Mouse (Mus musculus) intestine, embryonic 14.5 days (tissue): ENCODE measurements at regions not wholly inside any gene's neighbourhood (a gene's known extent, or its start where the extent isn't known, plus 50 kb on each side); places are given as distances from the start of the nearest gene placed in this dataset.

Experiments used
- ATAC-seq: fragments of 200-750 bp; cut with Nextera tagmentation; replicated peaks from 2 replicates; pipeline ENCODE4 v1.8.0; 2017; ENCODE audit warnings: low read depth, moderate number of reproducible peaks, moderate TSS enrichment, moderate library complexity; ENCODE audit not compliant: low FRiP score, low TSS enrichment
- DNase-seq: peaks from one replicate; pipeline ENCODE4 v3.0.0-alpha.2; 2018; ENCODE audit warnings: low spot score
- H3K27ac ChIP-seq: fragments of 300-500 bp; sonication (generic); 2 replicates; pipeline ENCODE4 v1.5.1; 2014; ENCODE audit warnings: low read depth, mild to moderate bottlenecking, control low read depth
- H3K27me3 ChIP-seq: fragments of 300-500 bp; sonication (generic); replicated peaks from 2 replicates; pipeline ENCODE4 v1.6.1; 2014; ENCODE audit warnings: low read length, control low read depth; ENCODE audit not compliant: control insufficient read depth, insufficient read depth
- H3K36me3 ChIP-seq: fragments of 300-500 bp; sonication (generic); 2 replicates; pipeline ENCODE4 v1.6.1; 2014; ENCODE audit warnings: low read length, control low read depth; ENCODE audit not compliant: control insufficient read depth, insufficient read depth
- H3K4me1 ChIP-seq: fragments of 300-500 bp; sonication (generic); replicated peaks from 2 replicates; pipeline ENCODE4 v1.6.1; 2014; ENCODE audit warnings: low read length, control low read depth, mixed read lengths; ENCODE audit not compliant: control insufficient read depth, insufficient read depth
- H3K4me2 ChIP-seq: fragments of 300-500 bp; sonication (generic); 2 replicates; pipeline ENCODE4 v1.6.1; 2014; ENCODE audit warnings: low read length
- H3K4me3 ChIP-seq: fragments of 300-500 bp; sonication (generic); 2 replicates; pipeline ENCODE4 v1.5.1; 2014; ENCODE audit warnings: low read depth, low read length, control low read depth, mixed read lengths
- H3K9ac ChIP-seq: fragments of 300-500 bp; sonication (generic); 2 replicates; pipeline ENCODE4 v1.6.1; 2014; ENCODE audit warnings: mild to moderate bottlenecking, low read length
- H3K9me3 ChIP-seq: fragments of 300-500 bp; sonication (generic); 2 replicates; pipeline ENCODE4 v1.6.1; 2016; ENCODE audit warnings: low read length, control low read depth; ENCODE audit not compliant: control insufficient read depth
- WGBS: fragments of 180-500 bp; shearing (Covaris S2); extraction: QIAGEN DNeasy Blood & Tissue Kit; methylation state at CpG from one replicate; pipeline ENCODE4 v1.1.7; 2014; 5-methylcytosine and 5-hydroxymethylcytosine counted together

DNA sequence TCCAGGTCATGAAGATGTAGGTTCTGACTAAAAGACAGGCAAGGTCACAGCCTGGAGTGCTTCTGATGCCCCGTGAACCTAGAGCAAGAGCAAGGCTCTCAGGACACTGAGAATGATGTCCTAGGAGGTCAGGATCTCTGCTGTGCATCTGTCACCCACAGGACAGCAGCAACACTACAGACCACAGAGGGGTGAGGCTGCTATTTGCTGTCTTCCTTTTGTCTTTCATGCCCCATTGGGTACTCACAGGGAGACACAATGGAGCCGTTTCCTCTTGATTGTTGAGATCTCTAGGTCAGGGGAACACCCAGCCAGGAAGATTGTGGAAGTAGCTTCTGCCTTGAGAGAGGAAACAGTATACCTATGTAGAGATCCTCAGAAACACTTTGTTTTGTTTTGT lies 339.9 kb downstream of the Mex3b start:
- no peak overlapping the region for H3K9ac ChIP-seq
- 76% methylated on average over 2 of the region's 2 CpGs for WGBS

DNA sequence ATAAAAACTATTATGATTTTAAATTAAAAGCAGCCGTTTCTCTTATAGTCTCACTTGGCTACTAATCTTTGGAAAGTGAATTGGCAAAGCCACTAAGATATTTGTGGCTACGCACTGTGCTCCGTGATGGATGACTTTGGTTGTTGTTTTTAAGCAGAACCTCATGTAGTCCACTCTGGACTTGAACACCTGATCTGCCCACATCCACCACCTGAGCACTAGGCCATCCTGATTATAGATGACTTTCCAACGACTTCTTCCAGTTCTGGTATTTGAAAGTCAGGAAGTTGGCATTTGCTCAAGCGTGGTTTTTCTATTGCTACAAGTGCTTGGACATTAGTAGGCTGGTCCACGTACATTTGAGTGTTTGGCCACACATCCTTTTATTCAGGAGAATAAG lies 344.5 kb downstream of the Mex3b start:
- Histone ChIP-seq H3K4me1 (no peaks in the 10 kb centered on the region), H3K9me3 (no peaks in the 10 kb centered on the region), H3K4me2 (no peak overlapping the region), H3K9ac (no peak overlapping the region), H3K36me3 (no peaks in the 10 kb centered on the region), H3K27me3 (no peaks in the 10 kb centered on the region), H3K4me3 (no peak overlapping the region), H3K27ac (no peak overlapping the region)
- DNase-seq (no peak), ATAC-seq (no peak)
- WGBS: 87% methylated on average over 6 of the region's 6 CpGs

More for the DNA sequence above, 339.9 kb downstream of the Mex3b start:
- Histone ChIP-seq H3K4me3 (no peak overlapping the region), H3K4me1 (peaks cover 7% of the 10 kb centered on the region; the same call in 1 of the 2 replicates), H3K9me3 (no peaks in the 10 kb centered on the region), H3K4me2 (no peak overlapping the region), H3K27me3 (no peaks in the 10 kb centered on the region), H3K36me3 (no peaks in the 10 kb centered on the region), H3K27ac (no peak overlapping the region)
- ATAC-seq (no peak), DNase-seq (no peak)

DNA sequence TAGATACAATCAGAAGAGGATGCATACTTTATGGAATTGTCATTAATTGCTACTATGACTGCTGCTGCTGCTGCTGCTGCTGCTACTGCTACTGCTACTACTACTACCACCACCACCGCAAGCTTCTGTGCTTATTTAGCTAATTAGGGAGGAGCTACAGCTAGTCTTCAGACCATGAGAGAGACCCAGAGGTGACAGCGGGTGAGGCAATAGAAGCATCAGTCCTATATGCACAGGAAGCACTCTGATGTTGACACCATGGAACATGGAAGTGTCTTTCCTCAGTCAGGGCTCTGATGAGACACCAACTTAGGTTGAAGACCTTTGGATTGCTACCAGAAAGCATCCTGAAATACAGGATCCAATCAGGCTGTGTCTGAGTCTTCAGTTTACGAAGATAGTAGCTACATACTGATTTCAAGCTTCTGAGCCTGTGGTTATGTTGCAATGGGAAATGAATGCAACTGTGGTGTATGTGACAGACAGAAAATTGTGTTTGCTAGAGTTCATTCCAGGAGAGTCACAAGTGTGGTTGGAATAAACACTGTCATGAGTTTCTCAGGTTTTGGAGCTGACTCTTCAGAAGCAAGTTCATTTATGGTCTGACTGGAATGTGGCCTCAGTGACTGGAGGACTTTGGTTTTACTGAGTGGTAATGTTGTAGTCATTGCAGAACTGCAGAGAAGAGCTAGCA lies 355.0 kb downstream of the Mex3b start:
- ATAC-seq (no peak), DNase-seq (no peak)
- Histone ChIP-seq H3K9ac (no peak overlapping the region), H3K4me1 (no peaks in the 10 kb centered on the region), H3K4me2 (no peak overlapping the region), H3K27me3 (no peaks in the 10 kb centered on the region), H3K27ac (no peak overlapping the region), H3K4me3 (no peak overlapping the region), H3K36me3 (no peaks in the 10 kb centered on the region), H3K9me3 (no peaks in the 10 kb centered on the region)
- 85% methylated on average over 3 of the region's 3 CpGs for WGBS

DNA sequence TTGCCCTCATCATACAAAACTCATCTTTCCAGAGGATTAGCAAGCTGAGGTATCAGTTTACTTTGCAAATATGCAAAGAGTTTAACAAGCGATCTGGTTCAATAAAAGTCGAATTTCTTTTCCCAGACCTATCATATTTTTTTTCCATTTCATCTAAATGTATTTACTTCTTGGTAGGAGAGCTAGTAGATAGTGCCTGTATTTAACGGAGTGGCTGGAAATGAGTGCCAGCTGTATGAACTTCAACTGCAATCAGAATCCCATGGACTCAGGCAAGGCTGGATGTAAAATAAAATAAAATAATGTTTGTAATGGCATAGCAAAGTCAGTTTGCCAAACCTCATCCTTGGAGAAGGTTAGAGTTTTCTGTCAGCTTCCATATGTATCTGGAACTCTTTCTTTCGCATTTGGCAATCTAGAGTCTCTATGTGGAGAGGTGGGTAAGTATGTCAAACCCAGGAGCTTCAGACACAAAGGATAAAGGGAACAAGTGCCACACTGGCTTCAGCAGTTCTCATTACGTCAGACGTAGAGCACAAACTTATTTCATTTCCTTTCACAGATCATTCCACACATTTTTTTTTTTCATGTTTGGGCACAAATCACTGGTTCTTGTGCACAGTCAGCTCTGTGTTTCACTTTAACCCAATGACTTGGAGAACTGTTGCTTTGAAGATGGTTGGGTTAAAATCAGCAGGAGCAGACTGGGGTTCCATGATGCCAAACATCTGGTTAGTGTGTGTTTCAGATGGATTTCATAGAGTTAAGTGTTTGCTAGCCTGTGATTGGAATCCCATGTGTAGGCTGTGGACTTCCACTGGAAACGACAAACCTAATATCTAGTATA lies 357.2 kb upstream of the Tmc3 start:
- Histone ChIP-seq H3K4me3 (no peak overlapping the region), H3K4me2 (no peak overlapping the region), H3K27me3 (no peaks in the 10 kb centered on the region), H3K9ac (no peak overlapping the region), H3K4me1 (no peaks in the 10 kb centered on the region), H3K36me3 (no peaks in the 10 kb centered on the region), H3K9me3 (0 out of 2 replicates have a peak, but pooled peaks cover 5% of the 10 kb centered on the region), H3K27ac (no peak overlapping the region)
- 74% methylated on average over 7 of the region's 7 CpGs for WGBS
- DNase-seq: no peak
- ATAC-seq: no peak

DNA sequence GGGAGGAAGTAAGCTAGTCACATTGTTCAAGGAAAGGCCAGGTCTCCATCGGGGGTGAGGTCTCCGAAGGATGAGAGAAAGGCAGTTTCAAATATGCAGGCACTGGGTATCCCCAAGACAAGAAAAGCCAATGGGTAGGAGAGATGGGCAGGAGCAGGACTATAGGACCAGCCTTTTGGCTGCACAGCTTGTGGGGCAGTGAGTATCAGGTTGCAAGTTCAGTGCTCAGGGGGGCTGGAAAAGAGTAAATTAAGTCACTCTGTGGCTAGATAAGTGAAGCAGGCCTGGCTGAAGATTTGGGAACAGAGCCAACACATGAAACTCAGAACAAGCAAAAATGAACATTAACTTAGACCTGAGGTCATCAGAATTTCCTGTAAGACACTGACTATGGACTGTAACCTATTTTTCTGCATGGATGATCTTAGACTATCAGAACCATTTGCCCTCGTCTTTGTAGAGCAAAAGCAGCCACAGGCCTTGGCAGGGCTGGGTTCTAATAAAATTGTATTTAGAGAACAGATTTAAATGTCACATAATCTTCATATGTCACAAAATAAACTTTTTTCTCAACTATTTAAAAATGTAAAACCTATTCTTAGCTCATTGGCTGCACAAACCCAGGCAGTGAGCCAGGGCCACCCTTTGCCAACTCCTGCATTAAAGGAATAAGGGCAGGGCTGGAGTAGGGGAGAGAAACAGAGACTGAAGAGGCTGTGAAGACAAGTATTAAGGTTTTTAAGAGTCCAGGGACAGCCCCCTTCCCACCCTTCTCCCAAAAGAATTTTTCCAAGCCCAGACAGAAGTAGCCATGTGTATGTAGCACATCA lies 354.0 kb upstream of the Tmc3 start:
- DNase-seq: no peak

DNA sequence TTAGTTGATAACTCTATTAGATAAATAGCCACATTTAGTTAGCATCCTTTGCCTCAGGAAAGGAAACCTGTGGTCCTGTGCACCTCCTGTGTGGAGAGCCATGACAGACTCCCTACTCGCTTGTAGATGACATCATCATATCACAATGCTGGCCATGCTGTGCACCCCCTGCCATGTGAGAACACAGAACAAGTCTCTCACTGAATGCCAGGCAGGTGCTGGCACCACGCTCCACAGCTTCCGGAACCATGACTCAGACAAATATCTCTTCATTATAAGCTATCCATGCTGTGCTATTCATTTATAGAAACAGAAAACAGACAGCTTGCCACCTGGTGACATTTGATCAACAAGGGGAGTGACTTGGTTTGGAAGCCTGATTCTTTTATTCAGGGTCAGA lies 349.1 kb upstream of the Tmc3 start:
- DNase-seq (no peak), ATAC-seq (no peak)
- Histone ChIP-seq H3K4me2 (no peak overlapping the region), H3K27ac (no peak overlapping the region), H3K4me1 (no peaks in the 10 kb centered on the region), H3K9me3 (no peaks in the 10 kb centered on the region), H3K36me3 (no peaks in the 10 kb centered on the region), H3K4me3 (no peak overlapping the region), H3K27me3 (no peaks in the 10 kb centered on the region), H3K9ac (no peak overlapping the region)
- WGBS: 85% methylated on average over 3 of the region's 3 CpGs

More for the DNA sequence above, 354.0 kb upstream of the Tmc3 start:
- Histone ChIP-seq H3K36me3 (no peaks in the 10 kb centered on the region), H3K4me2 (no peak overlapping the region), H3K27me3 (no peaks in the 10 kb centered on the region), H3K9ac (no peak overlapping the region), H3K4me3 (no peak overlapping the region), H3K27ac (no peak overlapping the region), H3K4me1 (no peaks in the 10 kb centered on the region), H3K9me3 (0 out of 2 replicates have a peak, but pooled peaks cover 5% of the 10 kb centered on the region)
- ATAC-seq: no peak
- WGBS: 66% methylated on average over 3 of the region's 3 CpGs

DNA sequence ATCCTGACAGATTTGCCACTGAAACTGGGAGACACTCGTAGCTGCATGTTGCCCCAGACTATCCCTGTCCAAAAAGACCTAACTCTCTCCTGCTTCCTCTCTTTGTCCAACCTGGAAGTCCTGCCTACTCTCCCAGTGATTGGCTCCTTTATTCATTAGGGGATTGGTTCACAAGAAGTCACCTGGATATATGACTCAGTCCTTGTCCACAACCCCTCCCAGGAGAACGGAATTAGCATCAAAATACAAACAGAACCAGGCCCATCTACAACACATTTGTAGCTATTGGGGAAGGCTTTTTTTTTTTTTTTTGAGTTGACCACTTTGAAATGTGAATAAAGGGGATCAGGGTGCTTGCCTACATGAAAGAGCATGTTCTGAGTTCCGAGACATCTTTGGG lies 347.4 kb upstream of the Tmc3 start:
- no peaks in the 10 kb centered on the region for H3K27me3 ChIP-seq
- DNase-seq (no peak), ATAC-seq (no peak)
- H3K4me1 ChIP-seq: no peaks in the 10 kb centered on the region
- H3K4me2 ChIP-seq: no peak overlapping the region
- H3K9ac ChIP-seq: no peak overlapping the region
- WGBS: 81% methylated on average over 3 of the region's 3 CpGs
- no peak overlapping the region for H3K27ac ChIP-seq
- H3K4me3 ChIP-seq: no peak overlapping the region
- H3K36me3 ChIP-seq: no peaks in the 10 kb centered on the region
- no peaks in the 10 kb centered on the region for H3K9me3 ChIP-seq

DNA sequence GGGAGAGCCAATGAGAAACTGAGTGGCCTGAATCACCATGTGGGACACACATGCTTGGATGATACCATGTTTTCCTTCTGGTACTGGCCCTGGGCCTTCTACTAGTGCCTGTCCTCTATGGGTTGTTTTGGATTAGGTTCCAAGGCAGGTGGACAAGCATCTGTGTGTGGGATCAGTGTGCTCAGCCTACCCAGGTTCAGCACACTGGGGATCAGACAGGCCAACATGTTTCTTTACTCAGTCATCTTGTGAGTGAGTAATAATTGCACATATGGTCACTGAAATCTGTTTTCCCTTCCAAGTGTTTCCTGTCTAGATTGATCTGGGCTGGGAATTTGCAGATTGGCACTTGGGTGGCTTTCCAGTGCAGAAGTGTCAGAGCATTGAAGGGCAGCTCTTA lies 346.6 kb upstream of the Tmc3 start:
- DNase-seq (no peak), ATAC-seq (no peak)
- H3K36me3 ChIP-seq: no peaks in the 10 kb centered on the region
- no peaks in the 10 kb centered on the region for H3K27me3 ChIP-seq
- H3K4me3 ChIP-seq: no peak overlapping the region
- no peaks in the 10 kb centered on the region for H3K4me1 ChIP-seq
- H3K27ac ChIP-seq: no peak overlapping the region
- no peak overlapping the region for H3K4me2 ChIP-seq
- H3K9me3 ChIP-seq: no peaks in the 10 kb centered on the region
- no peak overlapping the region for H3K9ac ChIP-seq
